Mouse (Mus musculus): ENCODE measurements around the gene Ripply3. TPM values are rescaled to one million over a fixed set of nuclear protein-coding genes. Genes with fewer than 3 reads are reported as not detected.

The Ripply3 gene
- polyA plus RNA-seq, 1 experiment from 2014 or later, result 1.1 TPM

DNA sequence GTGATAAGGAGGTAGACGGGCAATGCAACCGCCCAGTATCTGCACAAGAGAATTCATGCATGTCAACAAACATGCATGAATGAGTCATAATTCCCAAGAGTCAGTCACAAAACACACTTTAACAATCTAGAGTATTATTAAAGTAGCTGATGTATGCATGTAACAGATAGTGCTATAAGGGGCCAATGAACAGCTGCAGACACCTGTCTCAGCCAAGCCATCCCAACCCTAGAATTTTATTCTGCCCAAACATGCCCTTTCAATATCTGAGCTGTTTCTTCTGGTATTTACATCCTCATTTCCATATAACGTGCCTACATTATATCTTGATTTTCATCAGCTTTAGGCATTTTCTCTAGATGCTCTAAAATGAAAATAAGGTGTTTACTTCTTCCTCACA is 37.2 kb downstream of the Ripply3 start:
- no peaks in the 10 kb centered on the region for H3K27me3 ChIP-seq
- 92% methylated on average over 3 of the region's 3 CpGs for WGBS
- peaks cover 30% of the 10 kb centered on the region for H3K4me1 ChIP-seq (replicated peaks)
- ATAC-seq (ENCODE audit: low FRiP score, low read depth), result no peak
- no peak overlapping the region for H3K4me2 ChIP-seq
- no peak overlapping the region for H3K27ac ChIP-seq (replicated peaks)
- no peaks in the 10 kb centered on the region for H3K36me3 ChIP-seq
- H3K4me3 ChIP-seq, result no peak overlapping the region
- H3K9me3 ChIP-seq, result no peaks in the 10 kb centered on the region
- no peak overlapping the region for H3K9ac ChIP-seq

DNA sequence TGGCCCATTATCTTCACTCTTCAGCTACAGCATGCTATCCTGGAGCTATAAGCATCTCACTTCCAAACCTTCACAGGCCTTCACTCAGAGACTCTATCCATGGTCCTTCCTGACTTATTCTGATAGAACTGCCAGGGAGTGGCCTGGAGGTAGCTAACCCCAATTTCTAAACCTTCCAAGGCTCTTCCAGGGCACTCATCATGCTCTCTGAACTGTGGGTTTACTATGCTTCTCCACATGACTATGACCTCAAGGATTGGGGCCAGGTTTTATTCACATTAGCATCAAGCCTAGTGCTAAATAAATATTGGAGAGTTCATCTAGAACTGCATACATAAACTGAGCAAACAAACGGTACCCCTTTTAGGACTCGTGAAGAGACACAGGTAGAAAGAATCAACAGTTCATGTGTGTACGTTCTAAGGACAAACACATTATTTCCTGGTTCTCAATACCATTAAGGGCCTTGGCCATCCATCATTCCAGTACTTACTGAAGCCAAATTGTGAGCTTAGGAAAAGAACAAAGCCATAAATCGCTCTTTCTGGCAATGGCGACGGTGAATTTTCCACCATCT is 41.5 kb downstream of the Ripply3 start:
- peak overlapping the region; percentile 83 for H3K9ac ChIP-seq
- no peaks in the 10 kb centered on the region for H3K27me3 ChIP-seq
- H3K36me3 ChIP-seq, result no peaks in the 10 kb centered on the region
- 5% methylated on average over 6 of the region's 6 CpGs for WGBS
- H3K9me3 ChIP-seq, result no peaks in the 10 kb centered on the region
- peak overlapping the region; percentile 56 for H3K4me2 ChIP-seq
- H3K4me3 ChIP-seq, result peak overlapping the region; percentile 60
- no peak for ATAC-seq (ENCODE audit: low FRiP score, low read depth)
- peak overlapping the region; percentile 100 for H3K27ac ChIP-seq (replicated peaks)
- peaks cover 42% of the 10 kb centered on the region for H3K4me1 ChIP-seq (replicated peaks)

DNA sequence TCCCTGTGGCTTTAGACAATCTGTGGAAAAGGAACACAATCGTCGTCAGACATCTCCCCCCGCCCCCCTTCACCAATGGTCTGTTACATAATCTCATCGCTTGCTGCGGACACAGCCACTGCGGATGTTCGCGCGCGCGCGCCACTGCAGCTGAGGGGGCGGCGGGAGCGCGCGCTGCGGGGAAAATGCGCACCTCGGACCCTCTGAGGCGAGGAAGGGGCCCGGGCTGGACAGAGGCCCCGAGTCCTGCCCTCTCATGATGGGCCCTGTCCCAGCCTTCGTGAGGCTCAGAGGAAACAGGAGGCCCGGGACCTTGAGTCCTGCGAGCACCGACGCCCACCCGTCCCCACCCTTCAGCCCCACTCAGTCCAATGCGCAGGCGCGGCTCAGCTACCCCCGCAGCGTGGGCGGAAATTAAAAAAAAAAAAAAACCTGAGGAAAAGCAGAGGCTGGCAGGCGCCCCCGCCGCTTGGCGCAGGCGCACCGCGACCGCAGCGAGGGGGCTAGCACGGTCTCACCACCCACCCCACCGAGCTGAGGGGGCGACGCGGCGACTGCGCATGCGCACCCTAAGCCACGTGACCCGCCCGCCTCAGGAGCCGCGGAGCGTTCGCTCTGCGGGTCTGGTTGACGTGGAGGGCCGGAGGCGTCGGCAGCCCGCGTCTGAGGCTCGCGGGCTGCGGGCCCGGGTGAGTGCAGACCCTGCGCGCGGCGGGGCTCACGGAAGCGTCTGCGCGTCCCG is 42.1 kb downstream of the Ripply3 start, which contains the start of gene Ttc3:
Ttc3 (plus strand) TSS at position 446 of the 742 bp plus-strand sequence.
- Histone ChIP-seq H3K27me3 (no peaks in the 10 kb centered on the region), H3K27ac (replicated peaks) (peak within 1 kb of the TSS; percentile 100), H3K4me2 (peak within 1 kb of the TSS; percentile 56), H3K9ac (peak within 1 kb of the TSS; percentile 83), H3K4me3 (peak within 1 kb of the TSS; percentile 60), H3K4me1 (replicated peaks) (peaks cover 45% of the 10 kb centered on the region), H3K9me3 (no peaks in the 10 kb centered on the region), H3K36me3 (no peaks in the 10 kb centered on the region)
- WGBS, result under 1% methylated on average over 79 of the region's 79 CpGs
- peak; percentile 84 for ATAC-seq (ENCODE audit: low FRiP score, low read depth)

DNA sequence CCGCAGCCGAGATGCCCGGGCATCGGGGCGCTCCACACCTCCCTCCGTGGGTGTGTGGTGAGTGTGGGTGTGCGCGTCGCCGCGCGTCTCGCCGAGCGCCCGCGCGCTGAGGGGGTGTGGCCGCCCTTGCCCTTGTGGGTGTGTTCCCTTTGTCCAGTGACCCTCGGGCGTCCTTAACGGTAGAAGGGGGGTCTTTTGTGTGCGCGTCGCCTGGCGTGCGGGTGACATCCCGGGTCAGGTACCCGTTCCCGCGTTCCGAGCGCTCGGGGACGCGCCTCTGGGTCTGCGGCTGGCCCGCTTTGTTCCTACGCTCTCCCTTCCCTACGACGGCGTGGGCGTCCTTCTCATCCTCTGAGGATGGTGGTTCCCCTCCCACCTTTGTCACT is 42.7 kb downstream of the Ripply3 start:
- WGBS, result under 1% methylated on average over 43 of the region's 43 CpGs
- peak overlapping the region; percentile 60 for H3K4me3 ChIP-seq
- H3K9ac ChIP-seq, result peak overlapping the region; percentile 83
- no peaks in the 10 kb centered on the region for H3K27me3 ChIP-seq
- H3K9me3 ChIP-seq, result no peaks in the 10 kb centered on the region
- peak; percentile 77 for ATAC-seq (ENCODE audit: low FRiP score, low read depth)
- H3K36me3 ChIP-seq, result no peaks in the 10 kb centered on the region
- H3K4me2 ChIP-seq, result peak overlapping the region; percentile 56
- H3K4me1 ChIP-seq (replicated peaks), result peaks cover 47% of the 10 kb centered on the region
- peak overlapping the region; percentile 100 for H3K27ac ChIP-seq (replicated peaks)

DNA sequence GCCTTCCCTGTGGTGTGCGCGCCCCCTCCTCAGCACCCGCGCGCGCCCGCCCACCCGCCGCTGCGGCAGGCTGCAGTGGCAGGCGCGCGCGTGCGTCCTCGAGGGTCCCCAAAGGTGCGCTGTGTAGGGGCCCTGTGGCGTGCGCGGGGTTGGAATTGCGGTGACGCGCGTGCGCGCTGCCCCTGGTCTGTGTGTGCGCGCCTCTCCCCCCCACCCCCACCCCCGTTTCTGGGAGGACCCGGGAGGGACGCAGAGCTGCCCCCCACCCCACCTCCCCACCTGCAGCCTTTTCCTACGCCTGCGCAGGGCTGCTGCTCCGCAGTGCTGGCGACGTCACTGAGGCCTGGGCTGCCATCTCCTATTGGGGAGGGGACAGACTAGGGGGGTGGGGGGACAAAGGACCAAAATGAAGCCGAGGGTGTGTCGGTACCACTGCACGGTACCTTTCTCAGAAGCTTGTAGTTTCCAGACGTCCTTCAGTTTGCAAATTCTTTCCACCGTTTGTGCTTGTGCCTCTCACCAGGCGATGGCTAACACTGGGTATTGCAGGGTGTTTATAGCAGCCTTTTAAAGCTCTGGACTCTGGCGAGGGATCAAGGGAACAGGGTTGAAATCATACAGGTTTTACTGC is 43.2 kb downstream of the Ripply3 start, which contains the start of gene Pigp:
Pigp (minus strand) TSS at position 542 of the 631 bp plus-strand sequence.
- Histone ChIP-seq H3K27me3 (no peaks in the 10 kb centered on the region), H3K4me1 (replicated peaks) (peaks cover 49% of the 10 kb centered on the region), H3K4me3 (peak within 1 kb of the TSS; percentile 60), H3K4me2 (peak within 1 kb of the TSS; percentile 56), H3K9ac (peak within 1 kb of the TSS; percentile 83), H3K36me3 (no peaks in the 10 kb centered on the region), H3K9me3 (no peaks in the 10 kb centered on the region), H3K27ac (replicated peaks) (peak within 1 kb of the TSS; percentile 100)
- ATAC-seq (ENCODE audit: low FRiP score, low read depth), result peak; percentile 91
- WGBS, result 0% methylated on average over 36 of the region's 43 CpGs

DNA sequence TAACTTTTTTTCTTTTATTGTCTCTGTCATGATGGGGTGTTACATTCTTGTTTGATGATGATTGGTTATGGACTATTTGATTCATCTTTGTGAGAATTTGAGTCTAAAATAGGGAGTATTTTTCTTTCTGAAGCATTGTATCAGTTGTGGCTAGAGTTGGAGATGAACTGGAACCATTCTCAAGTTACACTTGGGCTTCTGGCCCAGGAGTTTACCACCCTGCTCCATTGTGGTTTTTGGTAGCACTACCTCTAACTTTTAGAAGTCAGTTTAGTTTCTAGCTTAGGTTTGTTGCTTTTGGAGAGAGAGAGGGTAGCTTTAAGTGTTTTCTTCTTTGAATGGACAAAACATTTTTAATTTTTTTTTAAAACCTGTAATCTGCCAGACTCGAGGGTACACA is 51.2 kb downstream of the Ripply3 start:
- Histone ChIP-seq H3K9ac (no peak overlapping the region), H3K27me3 (no peaks in the 10 kb centered on the region), H3K4me2 (no peak overlapping the region), H3K4me1 (replicated peaks) (peaks cover 48% of the 10 kb centered on the region), H3K4me3 (no peak overlapping the region), H3K36me3 (no peaks in the 10 kb centered on the region), H3K27ac (replicated peaks) (no peak overlapping the region), H3K9me3 (no peaks in the 10 kb centered on the region)
- 82% methylated on average over 1 of the region's 1 CpGs for WGBS
- no peak for ATAC-seq (ENCODE audit: low FRiP score, low read depth)

DNA sequence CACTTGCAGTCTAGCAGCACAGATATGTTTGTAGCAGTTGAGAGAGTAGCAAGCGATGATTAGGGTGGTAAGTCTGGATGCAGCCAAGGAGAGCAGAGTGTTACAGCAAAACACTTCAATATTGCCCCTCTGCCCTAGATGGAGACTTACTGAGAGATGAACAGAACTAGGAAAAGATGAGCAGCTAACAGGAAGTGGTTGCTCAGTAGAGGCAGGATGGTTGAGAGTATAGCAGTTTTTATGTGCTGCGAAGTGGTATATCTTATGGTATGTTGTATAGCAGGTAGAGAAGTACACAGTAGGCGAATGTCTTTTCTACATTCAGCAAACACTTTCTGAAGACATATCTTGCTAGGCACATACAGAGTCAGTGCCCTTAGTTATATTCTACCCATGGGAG is 55.1 kb downstream of the Ripply3 start:
- Histone ChIP-seq H3K36me3 (no peaks in the 10 kb centered on the region), H3K9ac (no peak overlapping the region), H3K4me1 (replicated peaks) (peaks cover 32% of the 10 kb centered on the region), H3K4me3 (no peak overlapping the region), H3K27me3 (no peaks in the 10 kb centered on the region), H3K4me2 (no peak overlapping the region), H3K9me3 (no peaks in the 10 kb centered on the region), H3K27ac (replicated peaks) (no peak overlapping the region)
- no peak for ATAC-seq (ENCODE audit: low FRiP score, low read depth)
- WGBS, result 95% methylated on average over 3 of the region's 3 CpGs

Other genes with a start within 250 kb of the Ripply3 start
- gene Sim2, start 243.5 kb upstream of the Ripply3 start, polyA plus RNA-seq (2015; fragmentation: Nextera tagmentation; extraction: Ambion mirVana), result 0.06 TPM in 1 of 2 replicates, not detected in the other
- 9.4 and 9.6 TPM in 2 replicates for gene Hlcs, start 14.8 kb upstream of the Ripply3 start, polyA plus RNA-seq (2015; fragmentation: Nextera tagmentation; extraction: Ambion mirVana)
- gene Ttc3, start 42.2 kb downstream of the Ripply3 start, polyA plus RNA-seq (2015; fragmentation: Nextera tagmentation; extraction: Ambion mirVana), result 845 and 859 TPM in 2 replicates
- 104 and 127 TPM in 2 replicates for gene Pigp, start 43.4 kb downstream of the Ripply3 start, polyA plus RNA-seq (2015; fragmentation: Nextera tagmentation; extraction: Ambion mirVana)
- gene Vps26c, start 198.4 kb downstream of the Ripply3 start, polyA plus RNA-seq (2015; fragmentation: Nextera tagmentation; extraction: Ambion mirVana), result 86.9 and 88.7 TPM in 2 replicates
- 10.5 and 10.7 TPM in 2 replicates for gene Dyrk1a, start 241.6 kb downstream of the Ripply3 start, polyA plus RNA-seq (2015; fragmentation: Nextera tagmentation; extraction: Ambion mirVana)

Measured in hindbrain, embryonic 15.5 days (tissue).